In genomic region chr1:74505721-74506464, GRCm38 (mm10) we compare ENCODE assay signal across 8 mouse cellular contexts. TPM values are rescaled to one million over a fixed set of nuclear protein-coding genes. Genes with fewer than 3 reads are reported as not detected.
DNase-seq lines count a peak whose midpoint lies in the region; ATAC-seq and TF ChIP-seq lines count a peak whose summit lies in the region.

Gene Cnot9, plus strand, starts transcription at chr1:74506058.

- no peaks in the 10 kb centered on the region for H3K27me3 ChIP-seq in MEL (ENCODE audit: control insufficient read depth in 1 of 2, insufficient read depth in 2 of 2, low read length in 2 of 2)
- H3K27me3 ChIP-seq in cerebellum, adult 2 months (ENCODE audit: control insufficient read depth, insufficient read depth, low read length): no peaks in the 10 kb centered on the region
- no peaks in the 10 kb centered on the region for H3K27me3 ChIP-seq in forebrain, postnatal 0 days (ENCODE audit: insufficient read depth, low read length)
- no peaks in the 10 kb centered on the region for H3K27me3 ChIP-seq in lung, embryonic 15.5 days

- no peak for TF ChIP-seq CTCF in MEL (IDR thresholded peaks at IDR 0.05 in 2 of 3, conservative IDR thresholded peaks at IDR 0.05 in 1 of 3; ENCODE audit: control insufficient read depth in 1 of 3, insufficient read depth in 1 of 3, low read depth in 2 of 3, low read length in 3 of 3, poor library complexity in 1 of 3, severe bottlenecking in 1 of 3)
- TF ChIP-seq CTCF in cerebellum, adult 2 months (IDR thresholded peaks at IDR 0.05; ENCODE audit: borderline replicate concordance, insufficient read depth, low read depth, low read length): no peak
- TF ChIP-seq CTCF in forebrain, postnatal 0 days (IDR thresholded peaks at IDR 0.05; ENCODE audit: low read depth): no peak

- peaks cover 3 to 10% of the 10 kb centered on the region in 2 experiments; a peak in 3 of 4 replicates for H3K4me1 ChIP-seq in MEL (ENCODE audit: control insufficient read depth in 1 of 2, insufficient read depth in 2 of 2, low read length in 2 of 2)
- H3K4me1 ChIP-seq in cerebellum, adult 2 months (ENCODE audit: control insufficient read depth, insufficient read depth, low read length): no peaks in the 10 kb centered on the region
- peaks cover 18% of the 10 kb centered on the region; the same call in 1 of the 2 replicates for H3K4me1 ChIP-seq in forebrain, postnatal 0 days (ENCODE audit: insufficient read depth)
- H3K4me1 ChIP-seq in lung, embryonic 15.5 days: peaks cover 28% of the 10 kb centered on the region

- peak within 1 kb of the TSS; percentile 99 for H3K9ac ChIP-seq in MEL (ENCODE audit: control insufficient read depth, low read depth, low read length, poor library complexity, severe bottlenecking)
- peak within 1 kb of the TSS; percentile 90 for H3K9ac ChIP-seq in forebrain, postnatal 0 days
- peak within 1 kb of the TSS; percentile 77 for H3K9ac ChIP-seq in lung, embryonic 15.5 days

- peak within 1 kb of the TSS; percentile 54 to 99 for H3K4me3 ChIP-seq in MEL (ENCODE audit: control insufficient read depth in 1 of 2, insufficient read depth in 1 of 2, low read depth in 2 of 2, low read length in 2 of 2)
- H3K4me3 ChIP-seq in cerebellum, adult 2 months (replicated peaks; ENCODE audit: insufficient read depth, low read depth, low read length): peak within 1 kb of the TSS; percentile 79
- H3K4me3 ChIP-seq in forebrain, postnatal 0 days (ENCODE audit: low read depth, low read length): peak within 1 kb of the TSS; percentile 78
- H3K4me3 ChIP-seq in lung, embryonic 15.5 days: peak within 1 kb of the TSS; percentile 63

- WGBS in cerebellum, adult 2 months: under 1% methylated on average over 64 of the region's 64 CpGs
- WGBS in forebrain, postnatal 0 days: under 1% methylated on average over 64 of the region's 64 CpGs
- WGBS in lung, embryonic 15.5 days: under 1% methylated on average over 64 of the region's 64 CpGs

- peak within 1 kb of the TSS; percentile 77 for H3K4me2 ChIP-seq in forebrain, postnatal 0 days (ENCODE audit: low read depth)
- H3K4me2 ChIP-seq in lung, embryonic 15.5 days: peak within 1 kb of the TSS; percentile 75

- peak; percentile 100 for ATAC-seq in forebrain, postnatal 0 days
- peak; percentile 100 for ATAC-seq in lung, embryonic 15.5 days (ENCODE audit: borderline replicate concordance, extremely low read depth, low FRiP score, low TSS enrichment)

- peak within 1 kb of the TSS; percentile 98 for H3K27ac ChIP-seq in MEL (ENCODE audit: control insufficient read depth, low read depth, low read length)
- H3K27ac ChIP-seq in cerebellum, adult 2 months (ENCODE audit: insufficient read depth, low read length): peak within 1 kb of the TSS; percentile 3; the same call in 1 of the 2 replicates
- H3K27ac ChIP-seq in forebrain, postnatal 0 days (ENCODE audit: low read depth, low read length): peak within 1 kb of the TSS; percentile 82
- peak within 1 kb of the TSS; percentile 89 for H3K27ac ChIP-seq in lung, embryonic 15.5 days

- H3K79me2 ChIP-seq in MEL (ENCODE audit: control insufficient read depth, insufficient read depth, low read length, poor library complexity): peaks cover 67% of the 10 kb centered on the region

- H3K9me3 ChIP-seq in MEL (replicated peaks; ENCODE audit: insufficient read depth, low read length): no peaks in the 10 kb centered on the region
- no peaks in the 10 kb centered on the region for H3K9me3 ChIP-seq in forebrain, postnatal 0 days (ENCODE audit: low read length)
- no peaks in the 10 kb centered on the region for H3K9me3 ChIP-seq in lung, embryonic 15.5 days

- no peak for TF ChIP-seq RAD21 in MEL (IDR thresholded peaks at IDR 0.05; ENCODE audit: low read depth, low read length)

- H3K36me3 ChIP-seq in MEL (ENCODE audit: control insufficient read depth in 1 of 2, insufficient read depth in 2 of 2, low read length in 2 of 2): peaks cover 0 to 43% of the 10 kb centered on the region in 2 experiments; a peak in 3 of 4 replicates
- H3K36me3 ChIP-seq in forebrain, postnatal 0 days (ENCODE audit: insufficient read depth): no peaks in the 10 kb centered on the region
- peaks cover 3% of the 10 kb centered on the region; the same call in 1 of the 2 replicates for H3K36me3 ChIP-seq in lung, embryonic 15.5 days

- peak; percentile 98 for DNase-seq in MEL (ENCODE audit: low read depth, low spot score)
- DNase-seq in cerebellum, adult 2 months: peak; percentile 100
- DNase-seq in forebrain, postnatal 0 days: peak; percentile 100
- DNase-seq in heart, postnatal 4 days: peak; percentile 100
- peak; percentile 100 for DNase-seq in layer of hippocampus, adult 8-10 months (ENCODE audit: low spot score in 2 of 2)
- peak; percentile 100 for DNase-seq in ovary, adult 18-20 months (ENCODE audit: low spot score)
- DNase-seq in thymus, postnatal 0 days (ENCODE audit: low spot score): peak; percentile 99

- TF ChIP-seq EP300 in MEL (IDR thresholded peaks at IDR 0.05; ENCODE audit: low read depth in 1 of 2, low read length in 2 of 2): no peak

- peak; percentile 54 to 74 for TF ChIP-seq POLR2A in MEL (IDR thresholded peaks at IDR 0.05; ENCODE audit: control insufficient read depth in 1 of 2, insufficient read depth in 1 of 2, low read depth in 1 of 2, low read length in 2 of 2, poor library complexity in 1 of 2)
- TF ChIP-seq POLR2A in cerebellum, adult 2 months (IDR thresholded peaks at IDR 0.05; ENCODE audit: borderline replicate concordance, insufficient read depth, low read length): peak; percentile 90

TF ChIP-seq in MEL, 35 proteins besides CTCF, POLR2A, EP300 and RAD21:
- TF ChIP-seq USF2 (IDR thresholded peaks at IDR 0.05; ENCODE audit: borderline replicate concordance in 1 of 2, insufficient read depth in 1 of 2, low read depth in 1 of 2, low read length in 2 of 2) (no peak), CHD2 (IDR thresholded peaks at IDR 0.05; ENCODE audit: low read length) (peak; percentile 83), TCF12 (IDR thresholded peaks at IDR 0.05; ENCODE audit: low read depth, low read length) (0 out of 2 replicates have a peak, but pooled peaks have one; percentile 41), MYC (IDR thresholded peaks at IDR 0.05; ENCODE audit: low read depth, low read length) (peak; percentile 71), NRF1 (IDR thresholded peaks at IDR 0.05; ENCODE audit: insufficient read depth, low read depth, low read length, poor library complexity, severe bottlenecking) (peak; percentile 99), JUND (IDR thresholded peaks at IDR 0.05; ENCODE audit: low read depth, low read length) (no peak), E2F4 (IDR thresholded peaks at IDR 0.05; ENCODE audit: borderline replicate concordance, low read depth, low read length) (peak; percentile 99), ETS1 (IDR thresholded peaks at IDR 0.05; ENCODE audit: low read depth, low read length) (no peak), TBP (IDR thresholded peaks at IDR 0.05; ENCODE audit: low read depth, low read length) (0 out of 2 replicates have a peak, but pooled peaks have one; percentile 24), MAX (IDR thresholded peaks at IDR 0.05; ENCODE audit: low read length) (peak; percentile 85; the same call in 1 of the 2 replicates), KAT2A (conservative IDR thresholded peaks at IDR 0.05; ENCODE audit: low read depth, low read length) (peak; percentile 75), RCOR1 (IDR thresholded peaks at IDR 0.05; ENCODE audit: low read depth, low read length) (no peak), SMC3 (IDR thresholded peaks at IDR 0.05; ENCODE audit: low read depth, low read length) (no peak), MXI1 (IDR thresholded peaks at IDR 0.05; ENCODE audit: low read depth, low read length) (peak; percentile 63), HCFC1 (IDR thresholded peaks at IDR 0.05; ENCODE audit: low read depth, low read length) (peak; percentile 86), NELFE (IDR thresholded peaks at IDR 0.05; ENCODE audit: low read depth, low read length) (peak; percentile 78), ZC3H11A (IDR thresholded peaks at IDR 0.05; ENCODE audit: low read depth, low read length) (no peak), POLR2AphosphoS2 (IDR thresholded peaks at IDR 0.05; ENCODE audit: low read length) (peak; percentile 61)

RNA-seq across cellular contexts. Expression of gene Cnot9, which starts in this region (rescaled TPM):
- 62.7 and 65.1 TPM in 2 replicates for total RNA-seq in MEL (2012; rRNA removed)
- polyA plus RNA-seq in MEL (2012; ENCODE audit: insufficient read depth in 1 of 2, insufficient read length in 2 of 2, low read depth in 1 of 2, low replicate concordance in 2 of 2, missing spikeins in 1 of 2): 10 to 100 TPM in 1 of 2 experiments, not detected in 1; 85.0 TPM
- 28.4 and 28.5 TPM in 2 replicates for polyA plus RNA-seq in cerebellum, adult 2 months (2012; rRNA removed)
- total RNA-seq in forebrain, postnatal 0 days (2014; rRNA removed): 32.2 and 39.1 TPM in 2 replicates
- polyA plus RNA-seq in forebrain, postnatal 0 days (2015; fragmentation: Nextera tagmentation; extraction: Ambion mirVana): 49.0 and 52.3 TPM in 2 replicates
- total RNA-seq in heart, postnatal 4 days (2021): 10 to 100 TPM; 27.1 to 31.3 TPM
- total RNA-seq in layer of hippocampus, adult 8-10 months (2022): 10 to 100 TPM; 22.7 to 25.7 (median 24.6) TPM
- 66.9 and 69.5 TPM in 2 replicates for polyA plus RNA-seq in lung, embryonic 15.5 days (2015; fragmentation: Nextera tagmentation; extraction: Ambion mirVana)
- polyA plus RNA-seq in thymus, postnatal 0 days (2015; fragmentation: Nextera tagmentation; extraction: Ambion mirVana): 63.2 and 66.6 TPM in 2 replicates

Comparison
In these comparisons a context has a peak if more than half of its experiments do, and no peak if none do; other contexts are left out.
1. Peak in every context shown above with its lines: DNase-seq, ATAC-seq, H3K4me3 ChIP-seq and H3K27ac ChIP-seq.
2. H3K27ac ChIP-seq: peak in every context shown above with its lines; median percentile 98 in MEL; 89 in lung, embryonic 15.5 days; 82 in forebrain, postnatal 0 days; 3 in cerebellum, adult 2 months.